Mouse (Mus musculus): Measurements from ENCODE around the gene Aff4.
A peak's percentile ranks its signal among the peaks of the same experiment; 100 is the strongest.
"Not testable (repeated sequence)": the region's sequence is repeated elsewhere in the genome, so short reads cannot be mapped to it uniquely, and the experiment has no call there.

The Aff4 gene

DNA sequence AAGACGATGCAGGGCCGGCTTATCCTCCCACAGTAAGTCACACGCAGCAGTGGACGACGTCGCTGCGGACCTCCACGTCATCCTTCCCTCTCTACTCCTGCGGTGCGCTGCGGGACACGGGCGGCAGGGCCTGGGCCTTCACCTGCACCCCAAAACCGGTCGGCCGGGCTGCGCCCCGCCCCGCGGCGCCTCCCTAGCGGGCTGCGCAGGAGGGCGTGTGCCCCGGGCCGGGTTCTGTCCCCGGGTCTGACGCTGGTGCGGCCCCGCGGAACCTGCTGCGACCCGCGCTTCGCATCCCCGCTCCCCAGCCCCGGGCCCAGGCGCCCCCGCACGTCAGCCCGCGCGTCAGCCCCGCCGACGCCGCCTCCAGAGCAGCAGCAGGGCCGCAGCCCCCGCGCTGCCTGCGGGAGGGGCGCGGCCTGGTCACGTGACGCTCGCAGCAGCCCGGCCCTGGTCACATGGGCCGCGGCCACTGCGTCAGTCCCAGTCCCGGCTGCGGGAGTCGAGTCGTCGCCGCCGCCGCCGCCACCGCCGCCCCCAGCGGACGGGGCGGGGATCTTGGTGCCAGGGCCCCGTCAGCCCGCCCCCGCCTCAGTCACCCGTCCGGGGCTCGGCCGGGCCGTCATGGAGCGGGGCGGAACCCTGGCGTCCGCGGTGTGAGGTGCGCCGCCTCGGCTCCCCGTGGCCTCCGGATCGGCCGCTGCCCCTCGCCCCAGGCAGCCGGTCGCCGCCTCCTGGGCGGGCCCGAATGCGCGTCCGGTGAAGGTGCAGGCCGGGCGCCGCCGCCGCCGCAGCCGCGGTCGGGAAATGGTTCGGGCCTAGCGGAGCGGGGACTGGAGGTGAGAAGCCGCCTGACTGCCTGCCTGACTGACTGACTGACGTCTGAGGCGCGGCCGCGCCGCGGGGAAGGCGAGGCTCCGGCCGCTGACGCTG is at the start of gene Aff4:
Aff4 (plus strand) TSS at position 543 of the 933 bp plus-strand sequence.
- peak; percentile 32 for DNase-seq (ENCODE audit: low spot score)

DNA sequence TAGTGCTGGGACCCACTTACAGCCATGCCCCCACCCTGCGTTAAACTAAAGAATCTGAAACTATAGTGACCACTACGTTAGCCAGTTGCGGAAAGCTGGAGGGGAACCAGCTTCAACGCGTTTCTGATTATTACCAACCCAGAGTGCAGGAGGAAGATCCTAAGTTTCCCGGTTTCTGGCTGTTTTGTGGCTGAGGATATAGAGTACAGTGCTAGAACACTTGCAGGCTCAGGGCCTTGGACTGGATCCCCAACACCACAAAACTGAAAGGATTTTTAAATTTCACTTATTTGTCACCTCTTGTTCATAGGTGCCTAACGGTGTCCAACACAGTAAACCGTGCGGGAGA is 49.5 kb upstream of the Aff4 start:
- no peak for DNase-seq (ENCODE audit: low spot score)

DNA sequence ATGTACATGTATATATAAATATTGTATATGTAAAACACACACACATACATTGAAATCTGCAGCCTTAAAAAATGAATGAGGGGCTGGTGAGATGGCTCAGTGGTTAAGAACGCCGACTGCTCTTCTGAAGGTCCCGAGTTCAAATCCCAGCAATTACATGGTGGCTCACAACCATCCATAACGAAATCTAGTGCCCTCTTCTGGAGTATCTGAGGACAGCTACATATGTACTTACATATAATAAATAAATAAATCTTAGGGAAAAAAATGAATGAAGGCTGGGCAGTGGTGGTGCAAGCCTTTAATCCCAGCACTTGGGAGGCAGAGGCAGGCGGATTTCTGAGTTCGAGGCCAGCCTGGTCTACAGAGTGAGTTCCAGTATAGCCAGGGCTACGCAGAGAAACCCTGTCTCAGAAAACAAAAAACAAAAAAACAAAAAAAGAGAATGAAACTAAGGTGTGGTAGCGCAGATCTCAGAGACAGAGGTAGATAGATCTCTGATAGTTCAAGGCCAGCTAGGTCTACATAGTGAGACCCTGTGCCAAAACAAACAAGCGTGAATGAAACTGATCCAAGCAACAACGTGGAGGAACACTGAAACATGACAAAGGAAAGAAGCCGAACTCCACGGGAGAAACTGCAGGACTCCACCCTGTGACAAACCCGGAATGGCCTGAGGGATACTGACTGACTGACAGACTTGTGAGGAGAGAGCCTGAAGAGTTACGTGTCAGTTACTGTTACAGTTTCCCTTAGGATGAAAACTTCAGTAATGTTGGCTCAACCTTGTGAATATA is 46.4 kb upstream of the Aff4 start:
- DNase-seq (ENCODE audit: low spot score), result no peak

DNA sequence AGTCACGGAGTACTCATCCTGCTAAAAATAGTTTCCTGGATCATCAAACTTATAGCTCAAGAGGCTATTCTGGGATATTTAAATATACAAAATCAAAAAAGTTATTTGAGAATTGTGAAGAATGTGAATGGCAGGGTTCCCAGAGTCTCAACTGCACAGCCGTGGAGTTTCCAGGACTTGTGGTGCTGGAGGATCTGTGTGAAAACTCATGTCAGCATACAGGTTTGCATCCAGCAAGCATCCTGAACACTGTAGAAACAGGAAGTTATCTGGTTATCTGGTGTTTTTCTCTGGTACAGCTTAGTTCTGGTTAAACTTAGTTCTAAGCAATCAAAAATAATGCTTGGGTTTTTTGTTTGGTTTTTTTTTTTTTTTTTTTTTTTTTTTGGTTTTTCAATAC is 43.7 kb upstream of the Aff4 start:
- no peak for DNase-seq (ENCODE audit: low spot score)

DNA sequence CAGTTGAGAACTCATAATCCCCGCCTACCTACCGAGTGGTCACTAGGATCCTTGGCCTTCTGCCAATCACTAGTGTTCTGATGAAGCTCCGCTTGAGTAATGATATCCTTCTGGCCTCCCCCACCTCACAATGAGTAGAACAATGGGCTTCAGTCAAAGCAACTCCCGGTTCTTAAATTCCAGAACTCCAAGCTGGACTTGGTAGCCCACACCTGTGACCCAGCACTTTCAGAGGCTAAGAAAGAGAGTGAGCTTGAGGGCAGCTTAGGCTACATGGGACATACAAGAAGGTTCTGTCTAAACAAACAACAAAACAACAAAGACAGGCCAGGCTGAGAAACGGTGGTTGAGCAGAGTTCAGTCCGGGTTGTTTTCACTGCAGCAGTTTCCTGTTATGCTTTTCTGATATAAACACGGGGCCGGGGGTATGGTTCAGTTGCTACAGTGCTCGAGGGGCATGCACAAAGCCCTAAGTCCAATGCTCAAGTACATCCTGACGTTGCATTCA is 43.0 kb upstream of the Aff4 start:
- no peak for DNase-seq (ENCODE audit: low spot score)

DNA sequence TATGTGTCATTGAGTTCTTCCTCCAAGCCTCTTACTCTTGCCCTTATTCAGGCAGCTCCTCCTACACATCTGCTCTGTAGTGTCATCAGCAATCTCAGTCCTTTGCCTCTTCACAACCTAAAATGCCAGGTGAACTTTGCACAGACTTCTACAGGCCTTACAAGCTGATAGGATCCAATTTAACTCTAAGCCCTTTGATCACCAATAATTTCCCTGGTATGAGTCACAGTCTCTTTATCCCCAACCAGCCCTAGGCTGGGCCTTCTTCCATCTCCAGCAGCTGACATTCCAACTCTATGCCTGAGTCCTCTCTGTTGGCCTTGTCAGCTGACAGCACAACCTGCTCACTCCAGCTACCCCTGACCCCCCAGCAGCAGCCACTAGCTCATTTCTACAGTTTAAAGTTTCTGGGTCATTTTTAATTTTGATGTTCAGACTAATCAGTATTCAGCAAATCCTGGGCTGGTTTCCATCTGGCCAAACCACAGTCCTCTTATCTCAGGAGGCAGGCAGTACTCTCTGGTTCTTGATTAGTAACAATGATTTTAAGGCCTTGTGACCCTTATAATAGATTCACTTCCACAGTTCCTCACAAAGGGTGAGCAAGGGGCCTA is 42.3 kb upstream of the Aff4 start:
- DNase-seq (ENCODE audit: low spot score), result no peak

DNA sequence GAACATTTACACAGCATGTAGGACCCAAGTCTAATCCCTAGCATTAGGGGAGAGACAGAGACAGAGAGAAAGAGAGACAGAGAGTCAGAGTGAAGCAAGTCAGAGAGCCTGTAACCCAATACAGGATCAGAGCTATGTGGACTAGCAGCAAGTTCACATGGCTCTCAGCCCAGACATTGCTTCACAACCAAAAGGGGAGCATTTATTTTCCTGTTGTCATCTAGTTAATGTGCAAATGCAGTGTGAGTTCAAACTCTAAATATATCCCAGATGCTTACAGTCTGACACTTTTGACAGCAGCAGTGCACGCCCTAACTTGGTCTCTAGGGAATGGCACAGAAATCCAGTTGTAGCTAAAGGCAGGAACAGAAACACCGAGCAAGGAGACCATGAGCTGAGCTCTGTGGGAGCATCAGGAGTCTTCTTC is 41.7 kb upstream of the Aff4 start:
- no peak for DNase-seq (ENCODE audit: low spot score)

DNA sequence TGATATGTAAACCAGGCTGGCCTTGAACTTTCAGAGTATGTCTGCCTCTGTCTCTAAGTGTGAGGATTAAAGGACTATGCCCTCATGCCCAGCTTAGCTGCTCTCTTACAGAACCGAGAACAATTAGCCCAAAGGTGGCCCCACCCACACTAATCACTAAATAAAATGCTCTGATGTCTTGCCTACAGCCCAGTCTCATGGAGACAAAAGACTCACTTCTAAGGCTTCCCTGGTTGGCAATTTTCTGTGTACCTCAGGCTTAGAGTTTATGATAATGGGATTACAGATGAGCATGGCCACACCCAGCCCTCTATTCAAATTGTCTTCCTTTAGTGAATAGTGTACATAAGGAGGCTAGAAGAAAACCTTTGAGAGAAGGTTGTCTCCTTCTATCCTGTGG is 39.2 kb upstream of the Aff4 start:
- DNase-seq (ENCODE audit: low spot score), result no peak

DNA sequence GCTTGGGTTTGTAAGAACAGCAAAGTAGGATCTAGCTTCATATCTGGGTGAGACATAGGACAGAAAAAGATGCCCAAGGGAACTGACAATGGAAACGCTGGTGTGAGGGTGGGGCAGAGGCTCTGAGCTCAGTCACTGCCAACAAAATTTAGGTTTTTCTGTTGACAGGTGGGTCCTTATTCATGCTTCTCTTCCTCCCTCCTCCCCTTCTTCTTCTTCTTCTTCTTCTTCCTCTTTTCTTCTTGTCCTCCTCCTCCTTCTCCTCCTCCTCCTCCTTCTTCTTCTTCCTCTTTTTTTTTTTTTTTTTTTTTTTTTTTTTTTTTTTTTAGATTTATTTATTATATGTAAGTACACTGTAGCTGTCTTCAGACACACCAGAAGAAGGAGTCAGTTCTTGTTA is 37.8 kb upstream of the Aff4 start:
- DNase-seq (ENCODE audit: low spot score), result not testable (repeated sequence)

DNA sequence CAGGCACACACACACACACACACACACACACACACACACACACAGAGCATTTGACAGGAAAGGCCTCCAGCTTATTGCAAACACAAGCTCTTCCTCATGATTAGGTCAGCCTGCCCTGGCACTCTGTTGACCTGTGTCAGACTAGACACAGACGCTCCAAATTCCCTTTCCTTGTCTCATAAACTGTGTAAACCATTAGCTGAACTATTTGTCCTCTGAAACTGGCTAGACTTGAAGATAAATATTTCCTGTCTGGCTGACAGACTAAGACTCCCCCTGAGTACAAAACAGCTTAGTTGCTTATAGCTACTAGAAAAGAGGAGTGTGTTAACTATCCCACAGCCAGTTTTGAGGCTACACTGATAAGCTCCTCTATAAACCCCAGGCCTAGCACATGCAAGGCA is 35.9 kb upstream of the Aff4 start:
- DNase-seq (ENCODE audit: low spot score), result no peak

DNA sequence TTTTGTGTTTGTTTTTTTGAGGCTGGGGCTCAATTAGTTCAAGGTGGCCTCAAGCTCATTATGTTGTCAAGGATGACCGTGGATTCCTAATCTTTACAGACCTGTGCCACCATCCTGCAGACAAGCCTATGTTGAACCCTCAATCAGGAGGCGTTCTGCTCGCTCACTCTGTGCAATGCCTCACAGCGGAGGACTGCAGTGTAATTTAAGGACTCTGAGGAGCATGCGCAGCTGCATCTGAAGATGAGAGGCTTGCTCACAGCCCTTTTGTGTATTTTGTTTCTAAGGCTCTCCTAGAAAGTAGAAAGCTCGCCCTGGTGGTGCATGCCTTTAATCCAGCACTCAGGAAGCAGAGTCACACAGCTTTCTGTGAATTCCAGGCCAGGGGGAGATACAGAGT is 33.6 kb upstream of the Aff4 start:
- no peak for DNase-seq (ENCODE audit: low spot score)

DNA sequence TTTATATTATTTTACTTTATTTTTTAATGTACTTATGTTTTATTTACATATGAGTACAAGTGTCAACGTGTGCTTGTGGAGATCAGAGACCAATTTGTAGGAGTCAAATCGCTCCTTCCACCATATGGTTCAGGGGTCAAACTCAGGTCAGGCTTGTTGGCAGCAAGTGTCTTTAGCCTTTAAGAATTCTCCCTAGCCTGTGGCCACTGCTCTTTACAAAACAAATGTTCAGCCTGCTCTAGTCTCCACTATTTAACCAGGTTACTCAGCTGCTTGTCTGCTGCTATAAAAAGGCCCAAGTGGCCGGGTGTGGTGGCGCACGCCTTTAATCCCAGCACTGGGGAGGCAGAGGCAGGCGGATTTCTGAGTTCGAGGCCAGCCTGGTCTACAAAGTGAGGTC is 32.6 kb upstream of the Aff4 start:
- DNase-seq (ENCODE audit: low spot score), result no peak

DNA sequence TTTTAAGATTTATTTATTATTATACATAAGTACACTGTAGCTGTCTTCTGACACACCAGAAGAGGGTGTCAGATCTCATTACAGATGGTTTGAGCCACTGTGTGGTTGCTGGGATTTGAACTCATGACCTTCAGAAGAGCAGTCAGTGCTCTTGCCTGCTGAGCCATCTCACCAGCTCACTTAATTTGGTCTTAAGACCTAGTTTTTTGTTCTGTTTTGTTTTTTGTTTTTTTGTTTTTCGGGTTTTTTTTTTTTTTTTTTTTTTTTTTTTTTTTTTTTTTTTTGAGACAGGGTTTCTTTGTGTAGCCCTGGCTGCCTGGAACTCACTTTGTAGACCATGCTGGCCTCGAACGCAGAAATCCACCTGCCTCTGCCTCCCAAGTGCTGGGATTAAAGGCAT is 32.1 kb upstream of the Aff4 start:
- not testable (repeated sequence) for DNase-seq (ENCODE audit: low spot score)

DNA sequence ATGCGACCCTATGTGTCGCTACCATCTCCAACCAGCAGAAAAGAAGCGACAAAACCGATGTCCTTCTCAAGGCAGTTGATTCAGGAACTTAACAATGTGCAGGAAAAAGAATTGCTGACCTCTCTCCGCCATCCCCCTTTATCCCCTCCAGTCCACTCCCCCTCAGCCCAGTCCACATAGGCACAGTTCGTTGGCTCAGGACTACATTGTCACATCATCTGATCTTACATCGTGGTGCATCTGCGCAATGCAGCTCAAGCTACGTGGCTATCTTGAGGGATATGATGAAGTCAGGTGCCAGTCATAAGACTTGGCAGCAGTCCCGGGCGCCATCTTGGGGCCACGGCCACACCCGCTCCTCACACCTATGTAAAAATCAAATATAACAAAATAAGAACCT is 30.8 kb upstream of the Aff4 start:
- DNase-seq (ENCODE audit: low spot score), result not testable (repeated sequence)

DNA sequence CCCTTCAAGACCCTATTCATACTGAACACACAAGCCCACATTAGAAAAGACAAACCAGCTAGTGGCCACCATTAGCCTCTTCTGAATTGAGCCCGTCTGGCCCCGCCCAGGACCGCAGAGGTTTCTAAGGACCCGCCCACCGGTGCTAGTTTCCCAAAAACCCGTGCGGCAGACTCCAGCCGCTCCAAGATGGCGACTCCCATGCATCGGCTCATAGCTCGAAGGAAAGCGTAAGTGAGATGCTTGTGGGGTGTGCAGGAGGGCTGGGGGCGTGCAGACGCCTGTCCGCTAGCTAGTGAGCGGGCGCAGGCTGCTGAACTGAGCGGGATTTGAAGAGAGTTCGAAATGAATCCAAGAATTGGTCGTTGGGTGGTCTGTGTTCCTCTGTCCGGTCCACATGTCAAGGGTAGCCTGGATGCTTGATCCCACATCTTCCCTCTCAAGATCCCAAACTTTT is 26.1 kb upstream of the Aff4 start, which contains the start of gene Zcchc10:
Zcchc10 (plus strand) TSS at position 168 of the 457 bp plus-strand sequence.
- DNase-seq (ENCODE audit: low spot score), result peak; percentile 29

DNA sequence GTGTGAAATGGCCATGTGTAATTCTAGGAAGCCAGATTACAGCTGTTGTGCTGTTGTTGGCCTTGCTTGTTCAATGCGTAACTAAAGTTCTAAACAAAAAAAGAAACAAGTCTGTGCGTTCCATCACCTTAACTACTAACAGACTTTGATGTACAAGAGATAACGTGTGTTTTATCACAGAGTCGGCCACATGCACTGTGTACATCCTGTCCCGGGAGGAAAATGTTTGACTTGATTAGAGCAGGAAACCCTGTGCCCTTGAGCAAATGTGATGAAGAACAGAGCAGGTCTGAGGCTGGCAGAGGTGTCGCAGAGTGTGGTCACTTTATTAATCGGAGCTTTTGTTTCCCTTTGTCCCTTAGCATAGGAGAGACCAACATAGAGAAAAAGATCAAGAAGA is 20.3 kb upstream of the Aff4 start:
- no peak for DNase-seq (ENCODE audit: low spot score)

DNA sequence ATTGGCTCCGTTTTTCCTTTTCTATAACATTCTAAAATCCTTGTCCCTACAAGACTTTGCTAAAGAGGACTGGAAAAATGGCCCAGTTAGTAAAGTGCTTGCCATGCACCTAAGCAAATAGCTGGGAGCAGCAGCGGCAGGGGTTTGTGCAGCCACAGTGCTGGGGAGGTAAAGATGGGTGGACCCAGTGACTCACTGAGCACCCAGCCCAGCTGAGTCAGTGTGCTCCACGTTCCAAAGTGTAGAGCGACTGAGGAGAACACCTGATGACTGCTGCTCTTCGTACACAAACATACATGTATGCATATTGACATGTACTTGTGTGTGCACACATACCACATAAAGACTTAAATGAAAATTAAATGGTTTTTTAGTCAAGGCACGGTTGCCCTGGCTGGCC is 19.5 kb upstream of the Aff4 start:
- no peak for DNase-seq (ENCODE audit: low spot score)

DNA sequence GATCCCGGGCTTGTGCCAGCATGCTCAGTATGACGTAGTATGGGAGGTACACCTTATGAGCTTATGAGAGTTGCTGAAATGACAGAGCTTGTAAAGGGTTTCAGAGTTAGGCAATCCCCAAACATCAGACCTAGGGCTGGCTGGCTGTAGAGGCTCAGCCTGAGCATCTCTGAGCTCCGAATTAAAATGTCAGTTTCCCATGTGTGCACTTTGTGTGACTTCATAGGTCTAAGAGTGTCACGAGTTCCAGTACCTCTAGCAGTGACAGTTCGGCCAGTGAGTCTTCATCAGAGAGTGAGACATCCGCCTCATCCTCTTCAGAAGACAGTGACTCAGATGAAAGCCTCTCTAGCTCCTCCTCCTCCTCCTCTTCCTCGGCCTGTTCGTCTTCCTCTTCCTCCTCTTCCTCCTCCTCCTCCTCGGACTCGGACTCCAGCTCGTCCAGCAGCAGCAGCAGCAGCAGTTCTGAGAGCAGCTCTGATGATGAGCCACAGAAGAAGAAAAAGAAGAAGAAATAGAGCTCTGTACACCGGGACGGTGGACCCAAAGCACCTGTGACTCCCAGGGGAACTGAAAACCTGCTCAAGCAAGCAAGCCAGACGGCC is 18.5 kb upstream of the Aff4 start:
- no peak for DNase-seq (ENCODE audit: low spot score)

DNA sequence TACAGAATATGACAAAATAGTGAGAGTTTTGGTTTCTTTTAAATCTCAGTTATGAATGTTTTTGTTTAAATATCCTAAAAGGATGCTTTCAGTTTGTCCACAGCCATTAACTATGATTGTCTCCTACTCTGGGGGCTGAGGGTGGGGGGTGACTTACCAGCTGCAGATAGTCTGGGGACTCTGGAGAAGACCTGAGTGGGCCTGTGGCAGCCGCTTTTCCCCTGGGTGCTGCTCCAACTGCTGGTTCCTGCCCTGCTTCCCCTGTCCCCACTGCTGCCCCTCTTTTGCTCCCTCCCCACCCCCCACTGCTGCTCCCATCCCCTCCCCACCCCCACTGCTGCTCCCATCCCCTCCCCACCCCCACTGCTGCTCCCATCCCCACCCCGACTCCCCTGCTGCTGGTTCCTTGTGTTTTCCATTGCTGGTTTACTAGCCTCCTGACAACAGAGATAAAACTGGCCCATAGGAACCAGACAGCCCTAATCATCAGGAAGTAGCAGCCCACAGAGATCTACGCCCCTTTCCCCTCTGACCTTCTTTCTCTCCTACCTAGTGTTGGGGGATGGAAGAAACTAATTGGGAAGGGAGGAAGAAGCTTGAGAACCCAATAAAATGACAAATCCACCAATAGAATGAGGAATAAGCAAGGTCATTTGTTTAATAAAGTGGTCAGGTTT is 15.0 kb upstream of the Aff4 start:
- no peak for DNase-seq (ENCODE audit: low spot score)

DNA sequence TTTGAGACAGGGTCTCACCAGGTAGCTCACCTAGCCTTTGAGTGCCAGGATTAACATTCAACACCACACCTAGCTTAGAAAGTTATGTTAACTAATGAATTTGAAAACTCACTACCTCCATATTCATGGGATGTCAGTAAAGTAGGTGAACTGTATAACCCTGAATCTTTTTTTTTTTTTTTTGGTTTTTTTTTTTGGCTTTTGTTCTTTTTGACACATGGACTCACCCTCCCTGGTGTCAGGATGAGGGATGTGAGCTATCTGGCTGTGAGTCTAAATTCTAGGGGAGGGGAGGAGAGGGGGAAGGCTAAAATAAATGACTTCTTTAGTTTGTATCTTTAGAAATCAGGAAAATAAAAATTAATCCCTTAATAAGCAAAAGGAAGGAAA is 14.5 kb upstream of the Aff4 start:
- DNase-seq (ENCODE audit: low spot score), result no peak

DNA sequence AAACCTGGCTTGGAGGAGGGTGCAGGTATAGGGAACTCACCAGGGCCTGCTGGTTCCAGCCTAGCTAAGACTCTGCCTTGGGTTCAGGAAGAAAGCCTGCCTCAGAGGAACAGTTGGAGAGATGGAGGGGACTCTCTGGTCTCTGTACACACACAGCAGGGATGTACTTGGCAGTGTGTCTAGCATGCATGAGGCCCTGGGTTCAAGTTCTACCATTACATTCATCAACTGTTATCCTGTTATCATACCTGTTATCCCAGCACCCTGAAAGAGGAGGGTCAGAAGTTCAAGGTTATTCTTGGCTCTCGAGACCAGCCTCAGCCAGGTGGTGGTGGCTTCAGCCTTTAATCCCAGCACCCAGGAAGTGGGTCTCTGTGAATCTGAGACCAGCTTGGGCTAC is 13.7 kb upstream of the Aff4 start:
- DNase-seq (ENCODE audit: low spot score), result no peak

All from urinary bladder, postnatal 10 days (tissue).